Mouse (Mus musculus): ENCODE data around the gene Tut7.
A peak's percentile ranks its signal among the peaks of the same experiment; 100 is the strongest.
"Not testable (repeated sequence)": the region's sequence is repeated elsewhere in the genome, so short reads cannot be mapped to it uniquely, and the experiment has no call there.

Tut7 gene

GRCm38 (mm10) chr13:59832871-59833270, 9.9 kb upstream of the Tut7 start:
- DNase-seq (ENCODE audit: low spot score in 2 of 2) = no peak

GRCm38 (mm10) chr13:59832454-59832853, 9.5 kb upstream of the Tut7 start:
- DNase-seq (ENCODE audit: low spot score in 2 of 2) = no peak

GRCm38 (mm10) chr13:59825966-59826365, 3.0 kb upstream of the Tut7 start:
- no peak for DNase-seq (ENCODE audit: low spot score in 2 of 2)

GRCm38 (mm10) chr13:59820836-59821235, 2.1 kb downstream of the Tut7 start:
- no peak for DNase-seq (ENCODE audit: low spot score in 2 of 2)

GRCm38 (mm10) chr13:59820114-59820513, 2.8 kb downstream of the Tut7 start:
- peak; percentile 51 to 62 for DNase-seq (ENCODE audit: low spot score in 2 of 2)

- no peak for DNase-seq (ENCODE audit: low spot score in 2 of 2)
Measured at GRCm38 (mm10) chr13:59817352-59817751, 5.6 kb downstream of the Tut7 start.

- DNase-seq (ENCODE audit: low spot score in 2 of 2) = no peak
Measured at GRCm38 (mm10) chr13:59814109-59814591, 8.8 kb downstream of the Tut7 start.

- DNase-seq (ENCODE audit: low spot score in 2 of 2) = no peak
Measured at GRCm38 (mm10) chr13:59811581-59811980, 11.4 kb downstream of the Tut7 start.

GRCm38 (mm10) chr13:59801000-59801399, 21.9 kb downstream of the Tut7 start:
- DNase-seq (ENCODE audit: low spot score in 2 of 2) = no peak

GRCm38 (mm10) chr13:59800077-59800476, 22.9 kb downstream of the Tut7 start:
- no peak for DNase-seq (ENCODE audit: low spot score in 2 of 2)

GRCm38 (mm10) chr13:59798306-59798705, 24.6 kb downstream of the Tut7 start:
- no peak for DNase-seq (ENCODE audit: low spot score in 2 of 2)

- no peak for DNase-seq (ENCODE audit: low spot score in 2 of 2)
Measured at GRCm38 (mm10) chr13:59796466-59796848, 26.5 kb downstream of the Tut7 start.

- no peak for DNase-seq (ENCODE audit: low spot score in 2 of 2)
Measured at GRCm38 (mm10) chr13:59795807-59796465, 27.0 kb downstream of the Tut7 start.

GRCm38 (mm10) chr13:59794786-59795185, 28.2 kb downstream of the Tut7 start:
- no peak for DNase-seq (ENCODE audit: low spot score in 2 of 2)

GRCm38 (mm10) chr13:59782145-59782544, 40.8 kb downstream of the Tut7 start, which contains the start of gene Gm49354:
Gene Gm49354 (minus strand): TSS chr13:59782245.
- DNase-seq (ENCODE audit: low spot score in 2 of 2) = no peak

- not testable (repeated sequence) for DNase-seq (ENCODE audit: low spot score in 2 of 2)
Measured at GRCm38 (mm10) chr13:59779744-59780264, 43.1 kb downstream of the Tut7 start.

- no peak for DNase-seq (ENCODE audit: low spot score in 2 of 2)
Measured at GRCm38 (mm10) chr13:59779213-59779612, 43.7 kb downstream of the Tut7 start.

- DNase-seq (ENCODE audit: low spot score in 2 of 2) = no peak
Measured at GRCm38 (mm10) chr13:59775168-59775567, 47.8 kb downstream of the Tut7 start.

GRCm38 (mm10) chr13:59771257-59771656, 51.7 kb downstream of the Tut7 start:
- peak; percentile 80 to 86 for DNase-seq (ENCODE audit: low spot score in 2 of 2)

- DNase-seq (ENCODE audit: low spot score in 2 of 2) = peak in 1 of 2 experiments; percentile 17
Measured at GRCm38 (mm10) chr13:59770847-59771246, 52.1 kb downstream of the Tut7 start.

- DNase-seq (ENCODE audit: low spot score in 2 of 2) = peak; percentile 88 to 89
Measured at GRCm38 (mm10) chr13:59770164-59770562, 52.8 kb downstream of the Tut7 start.

GRCm38 (mm10) chr13:59769296-59770163, 53.4 kb downstream of the Tut7 start, which contains the start of gene Isca1:
Gene Isca1 (minus strand): TSS chr13:59769810.
- DNase-seq (ENCODE audit: low spot score in 2 of 2) = peak; percentile 98 to 99

Data from heart, adult 9 months (tissue).